Mouse (Mus musculus): ENCODE measurements around the gene Sfta2. TPM values are rescaled to one million over a fixed set of nuclear protein-coding genes. Genes with fewer than 3 reads are reported as not detected.

Gene Sfta2
- polyA plus RNA-seq, 1 experiment from 2014 or later: 1.8 TPM

DNA sequence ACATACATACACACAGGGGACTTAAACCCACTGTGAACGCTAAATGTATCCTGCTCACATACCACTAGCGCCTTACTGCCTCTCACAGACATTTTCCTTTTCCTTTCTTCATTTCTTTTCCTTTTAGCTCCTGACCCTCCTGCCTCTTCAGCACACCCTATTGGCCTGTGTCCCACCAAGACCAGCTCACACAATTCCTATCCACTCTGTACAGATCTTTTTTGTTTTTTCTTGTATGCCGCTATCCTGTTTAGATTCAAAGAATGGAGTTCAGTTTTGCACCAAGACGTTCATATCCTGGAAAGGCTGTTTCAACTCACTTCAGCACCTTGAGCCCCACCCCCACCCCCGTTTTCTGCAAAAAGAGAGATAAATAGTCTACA is 97.1 kb downstream of the Sfta2 start:
- 0 out of 2 replicates have a peak overlapping the region, but pooled peaks have one; percentile 45 for H3K9ac ChIP-seq
- H3K4me3 ChIP-seq (replicated peaks): peak overlapping the region; percentile 36
- H3K27me3 ChIP-seq: no peaks in the 10 kb centered on the region
- H3K9me3 ChIP-seq (replicated peaks): 0 out of 2 replicates have a peak, but pooled peaks cover 4% of the 10 kb centered on the region
- H3K4me2 ChIP-seq: peak overlapping the region; percentile 60
- H3K4me1 ChIP-seq: peaks cover 58% of the 10 kb centered on the region
- no peak for ATAC-seq (replicated peaks; ENCODE audit: low FRiP score)
- peak overlapping the region; percentile 79 for H3K27ac ChIP-seq
- WGBS: 40% methylated on average over 5 of the region's 5 CpGs
- H3K36me3 ChIP-seq: peaks cover 19% of the 10 kb centered on the region

DNA sequence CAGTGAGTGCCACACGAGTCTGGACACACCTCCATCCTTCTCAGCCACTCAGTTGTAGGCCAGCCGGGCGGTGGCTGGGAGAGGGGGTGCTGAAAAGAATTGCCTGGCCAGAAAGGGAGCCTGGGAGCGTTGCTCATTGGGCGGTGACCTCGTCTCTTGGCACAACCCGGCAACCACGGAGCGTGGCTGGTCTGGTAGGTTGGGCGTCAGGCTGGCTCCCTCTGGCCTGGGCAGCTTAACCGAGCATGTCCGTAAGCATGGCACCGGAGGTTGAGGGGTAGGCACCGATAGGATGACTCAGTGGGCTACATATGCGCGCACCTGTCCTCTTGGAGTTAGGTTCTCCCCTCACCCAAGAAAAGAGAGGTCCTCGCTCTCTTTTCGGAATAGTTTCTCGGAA is 98.6 kb downstream of the Sfta2 start:
- peak overlapping the region; percentile 82 for H3K4me2 ChIP-seq
- H3K4me1 ChIP-seq: peaks cover 72% of the 10 kb centered on the region
- H3K9me3 ChIP-seq (replicated peaks): 0 out of 2 replicates have a peak, but pooled peaks cover 4% of the 10 kb centered on the region
- H3K27ac ChIP-seq: peak overlapping the region; percentile 99
- H3K9ac ChIP-seq: peak overlapping the region; percentile 75
- H3K27me3 ChIP-seq: no peaks in the 10 kb centered on the region
- WGBS: under 1% methylated on average over 19 of the region's 19 CpGs
- H3K36me3 ChIP-seq: peaks cover 14% of the 10 kb centered on the region
- ATAC-seq (replicated peaks; ENCODE audit: low FRiP score): peak; percentile 41
- peak overlapping the region; percentile 72 for H3K4me3 ChIP-seq (replicated peaks)

Other genes starting within 250 kb of the Sfta2 start
- 4.0 and 4.1 TPM in 2 replicates for gene H2-Q4, start 221.9 kb upstream of the Sfta2 start, polyA plus RNA-seq (2015; fragmentation: Nextera tagmentation; extraction: Ambion mirVana)
- 3.0 and 5.2 TPM in 2 replicates for gene H2-Q6, start 176.7 kb upstream of the Sfta2 start, polyA plus RNA-seq (2015; fragmentation: Nextera tagmentation; extraction: Ambion mirVana)
- 12.7 and 13.9 TPM in 2 replicates for gene H2-Q7, start 162.4 kb upstream of the Sfta2 start, polyA plus RNA-seq (2015; fragmentation: Nextera tagmentation; extraction: Ambion mirVana)
- gene H2-Q10, start 131.5 kb upstream of the Sfta2 start, polyA plus RNA-seq (2015; fragmentation: Nextera tagmentation; extraction: Ambion mirVana): 2.0 and 4.7 TPM in 2 replicates
- 0.13 TPM in 1 of 2 replicates, not detected in the other for gene Pou5f1, start 95.5 kb upstream of the Sfta2 start, polyA plus RNA-seq (2015; fragmentation: Nextera tagmentation; extraction: Ambion mirVana)
- 69.5 and 71.7 TPM in 2 replicates for gene Tcf19, start 84.7 kb upstream of the Sfta2 start, polyA plus RNA-seq (2015; fragmentation: Nextera tagmentation; extraction: Ambion mirVana)
- 19.9 and 21.7 TPM in 2 replicates for gene Cchcr1, start 84.4 kb upstream of the Sfta2 start, polyA plus RNA-seq (2015; fragmentation: Nextera tagmentation; extraction: Ambion mirVana)
- 0.94 and 1.5 TPM in 2 replicates for gene Psors1c2, start 68.3 kb upstream of the Sfta2 start, polyA plus RNA-seq (2015; fragmentation: Nextera tagmentation; extraction: Ambion mirVana)
- 0.23 TPM in 1 of 2 replicates, not detected in the other for gene Cdsn, start 49.4 kb upstream of the Sfta2 start, polyA plus RNA-seq (2015; fragmentation: Nextera tagmentation; extraction: Ambion mirVana)
- gene 2300002M23Rik, start 34.1 kb upstream of the Sfta2 start, polyA plus RNA-seq (2015; fragmentation: Nextera tagmentation; extraction: Ambion mirVana): 0.13 TPM in 1 of 2 replicates, not detected in the other
- gene Gm9573, start 25.1 kb downstream of the Sfta2 start, polyA plus RNA-seq (2015; fragmentation: Nextera tagmentation; extraction: Ambion mirVana): not detected in 2 replicates
- gene Mucl3, start 42.1 kb downstream of the Sfta2 start, polyA plus RNA-seq (2015; fragmentation: Nextera tagmentation; extraction: Ambion mirVana): 0.26 TPM in 2 replicates
- 15.9 and 18.8 TPM in 2 replicates for gene Vars2, start 66.0 kb downstream of the Sfta2 start, polyA plus RNA-seq (2015; fragmentation: Nextera tagmentation; extraction: Ambion mirVana)
- 48.5 and 49.9 TPM in 2 replicates for gene Gtf2h4, start 72.2 kb downstream of the Sfta2 start, polyA plus RNA-seq (2015; fragmentation: Nextera tagmentation; extraction: Ambion mirVana)
- 83.0 and 86.1 TPM in 2 replicates for gene Ddr1, start 103.1 kb downstream of the Sfta2 start, polyA plus RNA-seq (2015; fragmentation: Nextera tagmentation; extraction: Ambion mirVana)
- 25.3 and 25.4 TPM in 2 replicates for gene Ier3, start 220.1 kb downstream of the Sfta2 start, polyA plus RNA-seq (2015; fragmentation: Nextera tagmentation; extraction: Ambion mirVana)
- 42.3 and 44.6 TPM in 2 replicates for gene Flot1, start 221.7 kb downstream of the Sfta2 start, polyA plus RNA-seq (2015; fragmentation: Nextera tagmentation; extraction: Ambion mirVana)
- 951 and 997 TPM in 2 replicates for gene Tubb5, start 236.8 kb downstream of the Sfta2 start, polyA plus RNA-seq (2015; fragmentation: Nextera tagmentation; extraction: Ambion mirVana)
- gene Mdc1, start 240.0 kb downstream of the Sfta2 start, polyA plus RNA-seq (2015; fragmentation: Nextera tagmentation; extraction: Ambion mirVana): 16.5 TPM in 2 replicates